Mouse (Mus musculus) lung, adult 2 months (tissue): ENCODE measurements around the gene Arhgap32.

ENCODE experiments used
- CTCF ChIP-seq: fragments of 200-500 bp; IDR thresholded peaks from 2 replicates; pipeline ENCODE4 v1.5.1; 2011; ENCODE audit warnings: mild to moderate bottlenecking, low read length, control low read depth; ENCODE audit not compliant: insufficient read depth
- POLR2A ChIP-seq: fragments of 200-500 bp; IDR thresholded peaks from 2 replicates; pipeline ENCODE4 v1.6.1; 2011; ENCODE audit warnings: low read depth, mild to moderate bottlenecking, control low read depth, low read length, borderline replicate concordance; ENCODE audit errors: extremely low read depth

DNA sequence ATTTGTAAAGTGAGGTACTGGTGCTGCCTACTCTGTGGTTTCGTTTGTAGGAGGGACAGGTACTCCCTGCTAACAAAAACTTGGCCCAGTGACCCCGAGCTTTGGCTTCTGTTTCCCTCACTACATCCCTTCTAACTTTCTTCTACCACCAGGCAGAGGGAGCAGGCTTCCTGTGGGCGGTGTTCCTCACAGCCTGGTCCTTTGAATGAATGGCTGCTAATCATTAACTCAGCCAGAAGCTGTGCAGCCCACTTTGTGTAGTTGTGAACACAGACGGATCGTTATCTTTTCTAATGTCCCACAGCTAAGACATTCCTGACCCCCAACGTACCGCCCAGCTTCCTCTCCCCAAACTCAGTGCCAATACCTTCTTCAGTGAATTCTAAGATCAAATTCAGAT lies 175.7 kb downstream of the Arhgap32 start:
- TF ChIP-seq CTCF (no peak), POLR2A (no peak)
